ENCODE assay signal across 8 mouse cellular contexts in the genomic region with DNA sequence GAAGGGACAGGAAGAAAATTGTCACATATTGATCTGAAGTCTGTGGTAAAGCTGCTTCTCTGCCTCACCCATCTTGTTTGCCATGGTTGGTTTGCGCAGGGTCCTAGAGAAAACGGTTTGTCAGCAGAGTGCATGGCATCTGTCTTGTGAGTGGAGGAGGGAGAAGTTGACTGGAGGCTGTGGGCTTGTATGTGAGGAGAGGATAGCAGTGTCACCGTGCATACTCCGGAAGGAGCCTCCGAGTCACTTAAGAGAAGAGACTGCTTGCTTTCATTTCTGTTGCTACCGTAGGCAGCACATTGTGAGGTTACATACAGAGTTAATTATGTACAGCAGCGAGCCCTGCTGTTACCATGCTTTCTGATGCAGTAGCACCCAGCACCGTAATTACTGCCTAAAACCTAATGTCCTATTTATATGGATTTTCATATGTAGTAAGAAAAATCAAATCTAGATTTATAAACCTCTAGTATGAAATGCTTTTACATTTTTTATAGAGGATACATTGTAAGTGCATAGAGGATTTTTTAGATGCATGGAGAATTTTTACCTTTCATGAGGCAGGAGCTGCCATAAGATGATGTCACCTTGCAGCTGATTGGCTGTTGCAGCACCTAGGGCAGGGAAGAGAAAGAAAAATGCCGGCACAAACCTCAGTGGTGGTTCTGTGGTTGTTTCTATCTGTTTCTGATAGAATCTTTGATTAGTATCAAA.
DNase-seq lines count a peak whose midpoint lies in the region; ATAC-seq lines count a peak whose summit lies in the region.

No protein-coding gene starts in this region.

- H3K9ac ChIP-seq in embryonic facial prominence, embryonic 12.5 days = no peak overlapping the region
- H3K9ac ChIP-seq in hindbrain, embryonic 12.5 days = peak overlapping the region; percentile 45; the same call in 1 of the 2 replicates

- H3K27me3 ChIP-seq in embryonic facial prominence, embryonic 12.5 days = no peaks in the 10 kb centered on the region
- no peaks in the 10 kb centered on the region for H3K27me3 ChIP-seq in hindbrain, embryonic 12.5 days

- peak; percentile 67; the same call in 1 of the 2 replicates for ATAC-seq in embryonic facial prominence, embryonic 12.5 days (ENCODE audit: insufficient number of reproducible peaks, insufficient read depth, low FRiP score, low TSS enrichment)
- peak; percentile 92 for ATAC-seq in hindbrain, embryonic 12.5 days (ENCODE audit: low FRiP score)

- no peaks in the 10 kb centered on the region for H3K9me3 ChIP-seq in embryonic facial prominence, embryonic 12.5 days
- no peaks in the 10 kb centered on the region for H3K9me3 ChIP-seq in hindbrain, embryonic 12.5 days (replicated peaks)

- WGBS in embryonic facial prominence, embryonic 12.5 days = 21% methylated on average over 9 of the region's 9 CpGs
- 39% methylated on average over 9 of the region's 9 CpGs for WGBS in hindbrain, embryonic 12.5 days

- peaks cover 7% of the 10 kb centered on the region; the same call in 1 of the 2 replicates for H3K4me1 ChIP-seq in embryonic facial prominence, embryonic 12.5 days
- H3K4me1 ChIP-seq in hindbrain, embryonic 12.5 days = peaks cover 12% of the 10 kb centered on the region; the same call in 1 of the 2 replicates

- no peaks in the 10 kb centered on the region for H3K36me3 ChIP-seq in embryonic facial prominence, embryonic 12.5 days
- no peaks in the 10 kb centered on the region for H3K36me3 ChIP-seq in hindbrain, embryonic 12.5 days

- DNase-seq in 416B (ENCODE audit: low read depth) = peak; percentile 24
- peak; percentile 42 to 43 for DNase-seq in CD8-positive naive resting alpha-beta T cell, adult 2 months (ENCODE audit: low read depth in 2 of 2, low spot score in 2 of 2)
- peak; percentile 73 to 84 for DNase-seq in left cerebral cortex, postnatal 14 days (ENCODE audit: low spot score in 2 of 2)
- peak; percentile 20 for DNase-seq in neural tube, embryonic 10.5 days (ENCODE audit: extremely low spot score, low spot score)
- peak; percentile 45 for DNase-seq in thymus, postnatal 25 days
- no peak for DNase-seq in lung, postnatal 4 days

- peak overlapping the region; percentile 41 for H3K4me2 ChIP-seq in embryonic facial prominence, embryonic 12.5 days (replicated peaks)
- H3K4me2 ChIP-seq in hindbrain, embryonic 12.5 days (replicated peaks) = peak overlapping the region; percentile 45

- peak overlapping the region; percentile 51; the same call in 1 of the 2 replicates for H3K27ac ChIP-seq in embryonic facial prominence, embryonic 12.5 days
- H3K27ac ChIP-seq in hindbrain, embryonic 12.5 days = peak overlapping the region; percentile 87

- H3K4me3 ChIP-seq in embryonic facial prominence, embryonic 12.5 days = peak overlapping the region; percentile 25
- H3K4me3 ChIP-seq in hindbrain, embryonic 12.5 days = peak overlapping the region; percentile 34

- intact Hi-C loops in left cerebral cortex, postnatal 14 days (cut with DNase I) = no loop called here

Comparison
In these comparisons a context has a peak if more than half of its experiments do, and no peak if none do; other contexts are left out.
1. DNase-seq: peak in 416B (single experiment), CD8-positive naive resting alpha-beta T cell, adult 2 months (2 of 2), left cerebral cortex, postnatal 14 days (2 of 2), neural tube, embryonic 10.5 days (single experiment) and thymus, postnatal 25 days (single experiment); none in lung, postnatal 4 days (0 of 2).